Mouse (Mus musculus) left cerebral cortex, adult 11 months (tissue): ENCODE data around the gene Foxa2.

Experiments
- DNase-seq: peaks from one replicate; pipeline ENCODE4 v3.0.0; 2022; ENCODE audit warnings: low spot score

The Foxa2 gene

DNA sequence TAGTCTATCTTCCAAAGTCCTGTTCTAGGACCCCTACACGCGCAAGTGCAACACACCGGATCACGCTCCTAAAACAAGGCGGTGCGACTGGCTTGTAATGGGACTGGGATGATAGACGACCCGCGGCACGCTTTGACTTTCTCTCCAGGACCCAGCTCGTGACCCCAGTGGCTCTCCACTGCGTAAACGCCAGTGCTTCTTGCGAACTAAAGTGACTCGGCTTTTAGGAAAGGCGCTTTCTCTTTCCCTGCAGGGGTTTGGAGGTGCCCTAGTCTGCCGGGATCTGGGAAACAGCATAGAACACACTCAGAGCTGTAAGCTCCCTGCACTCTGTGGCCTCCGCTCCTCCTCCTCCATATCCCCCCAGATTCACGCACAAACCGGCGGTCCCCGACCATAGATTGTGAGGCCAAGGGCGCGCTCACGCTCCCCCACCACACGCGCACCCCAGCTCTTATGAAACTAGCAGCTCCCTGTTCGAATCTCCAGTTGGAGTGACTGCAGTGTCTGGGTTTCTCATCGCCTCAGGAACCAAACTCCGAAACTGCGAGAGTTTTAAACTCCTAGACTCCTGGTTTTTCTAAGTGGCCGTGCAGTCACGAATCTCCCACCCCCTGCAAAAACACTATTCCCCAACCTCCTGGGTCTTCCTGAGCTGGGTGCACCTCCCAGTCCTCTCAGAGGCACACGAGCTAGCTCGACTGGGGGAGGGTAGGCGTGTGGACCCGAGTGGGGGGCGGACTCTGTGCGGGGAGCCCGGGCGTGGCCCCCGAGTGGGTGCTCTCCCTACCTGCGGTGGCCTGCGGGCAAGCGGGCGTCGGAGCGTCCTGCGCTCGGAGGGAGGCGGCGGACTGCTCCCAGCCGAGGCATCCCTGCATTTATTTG, 7.2 kb downstream of the Foxa2 start:
- DNase-seq = no peak

DNA sequence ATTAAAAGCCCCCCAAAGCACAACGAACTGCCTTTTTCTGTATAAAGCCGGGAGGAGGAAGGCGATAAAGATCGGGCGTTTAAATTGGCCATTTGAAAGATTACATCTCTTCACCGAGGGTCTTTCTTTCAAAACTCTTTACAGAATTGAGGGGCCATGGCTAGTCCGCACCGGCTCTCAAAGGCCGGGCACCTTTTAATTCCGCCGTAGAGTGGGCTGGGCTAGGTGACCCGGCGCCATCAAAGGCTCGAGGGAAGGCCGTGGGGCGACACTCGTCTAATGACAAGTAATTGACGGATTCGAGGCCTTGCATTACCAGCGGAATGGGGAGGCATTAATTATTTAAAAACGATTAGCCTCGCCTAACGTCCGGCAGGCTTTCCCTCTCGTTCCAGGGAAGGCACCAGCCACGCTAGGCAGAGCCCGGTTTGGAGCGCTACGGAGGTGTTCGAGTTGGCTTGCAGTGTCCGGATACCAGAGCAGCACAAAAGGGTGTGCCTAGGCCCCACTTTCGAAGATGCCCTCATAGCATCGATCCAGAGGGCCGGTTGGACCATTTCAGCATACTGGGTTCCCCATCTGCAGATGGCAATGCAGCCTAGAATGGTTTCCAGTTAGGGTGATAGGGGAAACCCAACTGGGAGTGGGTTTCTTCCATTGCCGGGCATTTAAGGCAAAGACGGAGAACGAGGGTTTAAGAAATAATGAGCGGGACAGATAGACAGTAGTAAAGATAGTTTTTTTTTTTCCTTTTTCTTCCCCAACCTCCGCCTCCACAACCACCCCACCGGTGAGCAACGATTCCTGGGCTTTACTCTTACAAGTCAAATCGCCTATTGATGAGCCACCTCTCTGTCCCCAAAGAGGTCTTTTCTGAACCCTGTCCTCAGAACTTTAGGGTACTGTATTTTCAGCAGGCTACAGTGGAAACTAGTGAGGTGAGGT, 8.1 kb downstream of the Foxa2 start:
- DNase-seq = no peak

DNA sequence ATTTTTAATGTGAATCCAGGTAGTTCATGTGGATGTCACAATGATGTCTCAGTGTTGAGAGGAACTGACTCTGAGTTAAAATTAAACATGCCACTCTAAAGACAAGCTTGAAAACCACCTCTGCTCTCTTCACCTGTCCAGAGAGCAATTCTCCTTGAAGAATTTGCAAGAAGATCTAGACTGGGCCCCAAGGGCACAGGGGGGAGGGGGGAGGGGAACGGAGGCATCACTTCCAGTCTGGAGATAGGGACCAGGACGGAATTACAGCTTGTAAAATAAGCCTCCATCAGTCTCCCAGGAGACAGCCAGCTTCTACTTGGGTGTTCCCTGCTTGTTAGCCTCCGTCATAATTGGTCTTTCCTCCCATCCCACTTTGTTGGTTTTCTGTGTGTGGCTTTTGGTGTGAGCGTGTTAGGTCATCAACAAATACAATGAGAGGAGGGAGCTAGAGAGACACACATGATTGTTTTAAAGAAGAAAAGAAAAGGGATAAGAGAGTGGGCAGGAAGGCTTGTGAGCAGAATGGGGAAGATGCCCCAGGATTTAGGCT, 10.1 kb downstream of the Foxa2 start:
- no peak for DNase-seq

DNA sequence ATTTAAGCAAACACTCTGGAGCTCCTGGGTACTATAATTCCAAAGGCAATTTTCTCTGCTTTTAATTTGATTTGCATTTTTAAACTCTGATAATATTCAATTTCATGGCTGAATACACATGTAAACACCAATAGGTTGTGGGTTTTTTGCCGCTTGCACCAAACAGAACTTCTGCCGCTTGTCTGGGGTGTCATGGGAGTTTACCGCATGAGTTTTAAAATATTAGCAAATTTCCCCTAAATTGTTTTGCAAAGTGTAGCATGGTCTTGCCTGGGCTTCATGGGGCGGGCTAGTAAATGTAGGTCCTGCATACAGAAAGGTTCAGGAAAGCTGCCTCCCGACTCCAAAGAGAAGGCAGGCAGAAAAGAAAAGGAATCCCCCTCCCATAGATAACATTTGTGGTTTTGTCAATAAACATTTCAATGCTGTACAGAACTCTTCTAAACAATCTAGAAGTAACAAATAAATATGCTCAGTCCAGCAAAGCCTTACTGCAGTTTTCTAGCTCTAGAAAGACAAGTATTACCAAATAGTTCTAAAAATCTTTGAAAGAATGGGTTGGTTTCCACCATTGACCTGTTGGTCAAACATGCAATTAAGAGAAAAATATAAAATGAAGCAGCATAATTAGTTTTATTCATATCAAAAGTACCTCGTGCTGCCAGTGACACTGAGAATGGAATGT, 15.6 kb downstream of the Foxa2 start:
- DNase-seq = no peak

DNA sequence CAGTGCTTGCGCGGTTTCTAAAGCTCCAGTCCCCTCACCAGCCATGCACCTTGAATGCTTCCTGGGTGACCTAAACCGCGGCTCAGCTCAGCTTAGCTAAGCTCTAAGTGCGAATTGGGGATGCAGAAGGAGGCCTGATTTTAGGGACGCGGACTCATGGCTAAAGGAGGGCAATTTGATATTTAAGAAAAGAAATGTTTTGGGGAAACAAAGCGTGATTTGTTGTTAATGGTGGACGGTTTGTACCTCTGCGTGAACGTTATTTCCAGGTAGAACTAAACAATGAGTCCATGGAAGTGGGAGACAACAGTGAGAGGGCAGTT, 16.2 kb downstream of the Foxa2 start:
- DNase-seq = no peak

DNA sequence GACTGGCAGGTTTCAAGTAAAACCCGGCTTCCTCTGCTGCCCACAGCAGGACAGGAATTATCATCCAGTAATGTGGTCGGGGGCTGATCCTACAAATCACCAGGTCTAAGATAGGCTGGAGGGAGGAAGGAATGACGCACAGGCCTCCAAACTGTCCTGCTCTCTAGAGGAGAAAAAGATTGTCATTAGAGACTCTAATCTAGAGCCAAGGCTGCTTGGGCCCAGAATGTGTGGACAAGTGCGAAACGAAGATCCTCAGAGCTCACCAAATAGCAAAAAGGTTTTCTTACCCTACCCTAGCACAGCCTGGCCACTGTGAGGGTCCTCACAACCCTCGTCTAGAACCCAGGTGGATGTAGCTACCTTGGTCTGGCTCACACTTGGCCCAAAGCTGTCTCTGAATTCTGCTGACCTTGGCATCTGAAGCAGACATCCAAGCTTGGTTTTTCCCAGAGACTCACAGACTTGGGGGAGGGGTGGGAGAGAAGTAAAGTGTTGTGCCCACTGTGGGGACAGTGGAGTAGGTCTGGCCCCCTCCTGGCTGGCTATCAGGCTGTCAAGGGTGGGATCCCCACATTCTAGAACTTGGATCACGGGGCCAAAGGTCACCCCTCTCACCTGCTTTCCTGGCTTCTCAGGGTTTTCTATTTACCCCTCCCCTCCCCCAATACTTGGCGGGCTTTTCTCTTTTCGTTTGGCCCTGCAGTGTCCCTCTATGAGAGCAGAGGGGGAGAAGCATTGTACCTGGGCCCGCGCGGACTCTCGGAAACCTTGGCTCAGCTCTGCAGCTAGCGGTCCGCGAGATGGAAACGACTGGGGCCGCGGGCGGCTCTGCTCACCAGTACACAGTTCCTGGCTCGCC, 16.8 kb downstream of the Foxa2 start:
- no peak for DNase-seq

DNA sequence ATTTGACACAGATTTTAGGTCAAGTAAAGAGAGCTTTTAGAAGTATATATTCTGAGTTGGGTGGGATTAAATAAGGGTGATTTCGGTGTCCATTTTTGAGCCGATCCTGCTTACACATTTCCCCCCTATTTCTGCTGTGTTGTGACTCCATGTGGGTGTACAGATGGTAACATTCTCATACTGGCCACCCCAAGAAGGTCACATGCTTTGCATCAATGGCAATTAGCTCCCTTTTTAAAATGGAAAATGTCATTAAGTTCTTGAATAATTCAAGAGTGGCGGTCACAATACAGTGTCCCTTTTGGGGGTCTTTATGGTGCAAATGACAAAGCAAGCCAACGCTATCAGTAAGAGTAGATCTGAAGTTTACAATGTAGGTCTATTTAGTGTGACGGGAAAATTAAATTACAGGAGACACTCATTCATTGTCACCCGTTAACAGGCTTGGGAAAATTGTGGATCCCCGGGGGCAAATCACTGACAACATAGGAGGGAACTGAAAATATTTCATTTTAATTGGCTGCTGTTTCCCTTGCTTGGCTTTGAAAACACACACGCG, 17.6 kb downstream of the Foxa2 start:
- no peak for DNase-seq

DNA sequence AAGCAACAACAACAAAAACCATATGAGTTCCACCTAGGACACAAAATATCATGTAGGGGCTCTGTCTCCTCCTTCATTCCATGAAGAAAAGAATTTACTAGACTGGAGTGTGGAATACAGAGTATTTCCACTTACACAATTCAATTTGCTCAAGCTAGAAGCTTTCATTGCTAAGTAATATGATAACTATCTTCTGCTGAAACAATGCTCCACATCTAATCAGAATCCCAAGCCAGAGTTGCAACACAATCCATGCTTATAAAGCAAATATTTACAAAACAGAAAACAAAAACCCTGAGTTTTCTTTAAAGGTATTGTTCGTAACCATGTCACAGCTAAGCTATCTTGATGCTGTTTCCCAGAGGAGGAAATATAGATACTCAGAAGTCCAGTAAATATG, 20.4 kb downstream of the Foxa2 start:
- DNase-seq = no peak

DNA sequence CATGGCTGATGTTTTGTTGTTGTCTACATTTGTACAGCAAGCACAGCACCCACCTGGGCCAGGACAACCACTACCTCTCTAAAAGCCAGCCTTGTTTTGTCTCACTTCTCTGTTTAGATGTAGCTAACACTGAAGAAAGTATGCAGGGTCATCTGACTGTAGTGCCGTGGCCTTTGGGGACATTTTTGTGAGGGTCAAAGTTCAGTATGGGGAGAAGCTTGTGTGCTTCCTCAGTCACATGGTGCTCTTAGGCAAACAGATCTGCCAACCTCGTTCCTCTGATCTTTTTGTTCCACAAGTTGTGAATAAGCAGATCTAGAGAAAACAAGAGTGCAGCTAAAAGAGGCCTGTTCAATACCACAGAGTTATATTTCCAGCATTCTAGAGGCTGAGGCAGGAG, 21.3 kb downstream of the Foxa2 start:
- no peak for DNase-seq

DNA sequence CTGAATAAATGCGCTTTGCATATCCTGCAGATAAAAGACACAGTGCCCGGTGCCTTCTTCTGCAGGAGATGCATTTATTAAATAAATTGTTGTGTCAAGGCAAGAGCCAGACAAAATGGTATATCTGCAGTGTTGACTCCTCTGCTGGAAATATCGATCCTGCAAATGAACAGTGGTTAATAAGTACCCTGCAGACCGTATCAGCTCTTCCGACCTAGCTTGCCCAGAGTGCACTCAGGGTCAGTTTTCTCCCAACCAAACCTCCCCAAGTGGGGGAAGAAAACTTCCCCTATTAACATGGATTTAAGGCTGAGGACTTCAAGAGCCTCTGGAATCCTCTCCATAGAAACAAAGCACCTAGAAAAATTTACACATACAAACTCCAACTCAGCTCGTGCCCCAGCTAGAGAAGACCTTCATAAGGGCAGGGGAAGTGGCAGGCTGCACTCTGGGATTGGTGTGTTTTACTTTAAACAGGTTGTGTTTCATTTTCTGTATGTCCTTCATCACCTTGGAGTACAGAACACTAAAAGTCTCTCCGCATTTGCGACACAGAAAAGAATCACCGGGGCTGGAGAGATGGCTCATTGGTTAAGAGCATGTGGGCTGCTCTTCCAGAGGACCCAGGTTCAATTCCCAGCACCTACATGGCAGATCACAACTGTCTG, 22.4 kb downstream of the Foxa2 start:
- no peak for DNase-seq

DNA sequence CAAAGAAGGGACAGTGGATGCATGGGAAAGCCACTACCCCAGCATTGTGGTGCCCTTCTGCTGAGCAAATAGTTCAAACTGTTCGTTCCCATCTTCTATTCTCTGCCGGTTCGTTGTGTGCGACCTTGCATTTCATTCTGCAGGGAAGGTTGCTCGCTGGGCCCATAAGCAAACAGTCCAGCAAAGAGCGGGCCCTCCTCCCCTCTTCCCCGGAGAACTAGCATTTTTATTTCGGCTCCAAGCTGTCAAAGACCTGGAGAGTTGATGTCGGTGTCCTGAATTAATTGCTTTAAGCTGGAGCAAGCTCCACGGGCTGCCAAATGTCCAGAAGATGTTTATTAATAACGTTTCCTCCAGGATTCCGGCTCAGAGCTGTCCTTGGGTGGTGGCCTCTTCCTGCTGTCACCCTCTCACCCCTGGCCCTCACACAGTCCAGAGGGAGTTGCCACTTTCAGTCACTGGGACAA, 23.4 kb downstream of the Foxa2 start:
- no peak for DNase-seq

DNA sequence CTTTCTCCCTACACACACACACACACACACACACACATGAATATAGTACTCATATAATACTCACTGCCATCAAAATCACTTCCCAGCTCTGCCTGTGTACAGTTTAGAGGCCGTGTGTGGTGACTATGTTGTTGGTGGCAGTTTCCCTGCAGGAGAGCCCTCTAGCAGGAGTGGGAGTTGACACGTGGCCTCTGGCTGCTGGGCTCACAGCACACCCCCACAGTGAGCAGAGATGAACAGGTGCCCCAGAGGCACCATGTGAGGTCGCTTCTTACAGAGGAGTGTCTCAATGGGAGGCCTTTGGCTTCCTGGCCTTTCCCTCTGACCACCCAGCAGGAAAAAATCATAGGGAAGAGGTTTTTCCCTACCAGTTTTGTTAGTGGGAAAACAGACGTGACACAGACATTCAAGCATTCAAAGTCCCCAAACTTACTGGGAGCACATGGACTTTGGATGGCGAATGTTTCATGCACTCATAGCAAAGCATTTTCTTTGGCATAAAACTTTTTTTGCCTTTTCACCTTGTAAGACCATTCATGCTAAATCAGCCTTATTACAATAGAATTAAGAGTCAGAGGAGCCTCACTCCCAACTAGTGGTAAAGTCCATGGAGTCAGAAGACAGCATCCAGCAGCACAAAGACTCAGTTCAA, 24.7 kb downstream of the Foxa2 start:
- DNase-seq = no peak

DNA sequence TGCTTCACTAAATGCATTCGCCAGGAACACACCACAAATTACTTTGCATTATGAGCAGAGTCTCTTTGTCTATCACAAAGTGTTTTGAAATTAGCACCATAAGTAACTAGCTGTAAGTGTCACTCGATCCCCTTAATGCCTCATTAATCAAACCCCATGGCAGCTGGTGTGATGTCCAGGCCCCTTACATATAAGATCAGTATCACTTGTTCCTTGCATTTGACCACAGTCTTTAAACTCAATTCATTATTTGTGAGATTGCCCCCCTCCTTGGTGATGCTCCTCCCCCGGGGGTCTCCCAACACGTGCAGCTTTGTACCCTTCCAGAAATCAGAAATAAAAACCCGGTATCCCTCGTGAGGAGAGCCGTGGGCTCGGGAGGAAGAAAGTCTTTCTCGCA, 25.8 kb downstream of the Foxa2 start:
- DNase-seq = no peak

DNA sequence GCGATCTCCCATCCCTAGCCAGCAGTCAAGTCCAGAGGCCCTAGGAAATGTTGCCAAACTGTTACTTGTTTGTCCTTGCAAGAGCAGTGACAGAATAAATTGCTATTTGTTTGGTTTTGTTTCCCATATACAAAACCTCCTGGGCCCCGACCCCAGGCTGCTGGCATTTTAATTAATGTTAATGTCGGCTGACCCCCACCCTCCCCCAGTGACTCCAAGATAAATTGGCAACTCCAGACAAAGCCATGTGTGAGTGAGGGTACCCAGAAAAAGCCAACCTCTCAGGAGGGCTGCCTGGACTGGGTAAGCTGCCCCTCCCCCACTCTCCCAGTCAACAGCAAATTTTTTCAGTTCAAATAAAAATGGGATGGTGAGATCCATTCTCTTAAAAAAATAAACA, 26.6 kb downstream of the Foxa2 start:
- no peak for DNase-seq

DNA sequence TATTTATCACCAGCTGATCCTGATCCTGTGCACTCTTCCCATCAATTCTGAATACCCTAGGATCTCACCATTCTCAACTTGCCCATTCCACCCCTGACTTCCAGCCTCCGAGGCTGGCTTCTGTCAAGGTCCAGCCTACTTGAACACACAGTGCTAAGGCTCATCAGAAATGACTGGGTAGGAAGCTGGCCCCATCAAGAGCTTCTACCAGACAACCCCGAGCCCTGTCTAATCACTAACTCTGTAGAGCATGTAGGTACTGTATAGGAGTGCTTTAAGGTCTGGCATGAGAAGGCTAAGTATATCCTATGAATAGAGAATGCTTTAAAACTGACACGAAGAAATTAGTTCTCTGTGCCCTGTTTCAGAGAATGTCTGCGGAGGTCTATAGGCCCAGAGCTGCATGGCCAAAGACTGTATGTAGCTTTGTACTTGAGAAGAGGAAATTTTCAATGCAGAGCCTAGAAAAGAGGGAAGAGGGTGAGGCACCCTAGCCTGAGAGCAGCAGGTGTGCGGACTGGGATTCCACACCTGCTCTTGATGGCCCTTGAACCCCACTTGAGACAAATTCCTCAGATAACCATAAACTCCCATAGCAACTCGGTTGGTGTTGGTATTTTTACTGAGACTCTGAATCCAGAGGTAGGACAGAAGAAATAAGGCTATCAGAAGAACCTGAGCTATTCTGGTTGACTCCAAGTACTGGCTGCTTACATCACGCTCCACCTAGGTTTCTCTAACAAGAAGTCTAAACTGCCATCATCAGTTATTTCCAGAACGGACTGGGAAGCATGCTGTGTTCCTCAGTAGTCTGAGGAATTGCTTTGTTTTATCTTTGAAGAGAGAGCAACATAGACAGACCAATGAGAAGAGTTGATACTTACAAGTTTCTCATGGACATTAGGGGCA, 28.7 kb downstream of the Foxa2 start:
- DNase-seq = no peak

DNA sequence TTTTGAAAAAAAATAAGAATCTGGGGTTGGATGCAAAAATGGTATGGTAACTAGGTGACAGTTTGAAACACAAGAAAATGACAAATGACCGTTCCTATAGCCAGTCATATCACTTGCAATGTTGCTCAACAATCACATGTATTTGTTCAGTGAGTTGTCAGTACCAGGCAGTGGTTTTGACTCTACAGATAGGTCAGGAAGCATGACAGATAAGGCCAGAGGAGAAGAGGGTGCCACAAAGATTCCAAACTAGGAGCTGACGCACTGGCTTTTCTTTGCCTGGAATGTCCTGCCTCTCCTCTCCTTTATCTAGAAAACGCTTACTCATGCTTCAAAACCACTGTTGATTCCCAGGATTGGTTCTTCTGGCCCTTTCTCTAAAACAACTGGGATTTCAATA, 33.4 kb downstream of the Foxa2 start:
- DNase-seq = no peak

DNA sequence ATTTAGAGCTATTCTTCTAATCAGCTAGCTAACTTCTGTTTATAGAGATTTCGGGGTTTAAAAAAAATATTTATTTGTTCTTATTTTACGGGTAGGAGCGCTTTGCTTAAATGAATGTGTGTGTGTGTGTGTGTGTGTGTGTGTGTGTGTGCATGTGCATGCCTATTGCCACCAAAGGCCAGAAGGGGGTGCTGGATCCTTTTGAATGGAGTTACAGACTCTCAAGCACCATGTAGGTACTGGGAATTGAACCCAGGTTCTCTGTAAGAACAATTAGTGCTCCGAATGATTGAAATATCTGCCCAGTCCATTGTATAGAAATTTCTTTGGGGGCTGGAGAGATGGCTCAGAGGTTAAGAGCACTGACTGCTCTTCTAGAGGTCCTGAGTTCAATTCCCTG, 37.7 kb downstream of the Foxa2 start:
- no peak for DNase-seq
